Mouse (Mus musculus) hematopoietic stem cell, adult 5-6 weeks (primary cell): ENCODE results near the gene Wdr1. TPM values are rescaled to one million over a fixed set of nuclear protein-coding genes. Genes with fewer than 3 reads are reported as not detected.

ENCODE experiments used
- ATAC-seq, 2 experiments: fragments of 125-278 bp in 1 of 2; replicated peaks in 1 of 2; 2 replicates each; pipeline ENCODE4 v1.8.0; 2016 to 2017; ENCODE audit warnings: inconsistent platforms in 2 of 2, mild to moderate bottlenecking in 2 of 2, moderate number of reproducible peaks in 2 of 2, low read depth in 1 of 2, moderate TSS enrichment in 1 of 2; ENCODE audit not compliant: low FRiP score in 2 of 2, poor library complexity in 2 of 2, severe bottlenecking in 2 of 2, insufficient read depth in 1 of 2, low TSS enrichment in 1 of 2
- total RNA-seq: library from RNA; stranded (forward); fragments of 172-1452, 232-1000 nt; gene quantifications from 2 replicates; pipeline ENCODE4 v1.2.3, GENCODE M21; 2017

Wdr1 gene
- total RNA-seq, 1 experiment from 2014 or later, result 175 TPM

GRCm38 (mm10) chr5:38552615-38553014, 10.4 kb downstream of the Wdr1 start:
- no peak for ATAC-seq

GRCm38 (mm10) chr5:38550221-38550768, 12.7 kb downstream of the Wdr1 start:
- no peak for ATAC-seq

- ATAC-seq, result no peak
Observed at GRCm38 (mm10) chr5:38549461-38549909, 13.5 kb downstream of the Wdr1 start.

- no peak for ATAC-seq
Observed at GRCm38 (mm10) chr5:38547375-38547774, 15.6 kb downstream of the Wdr1 start.

- no peak for ATAC-seq
Observed at GRCm38 (mm10) chr5:38544423-38545415, 18.3 kb downstream of the Wdr1 start.

GRCm38 (mm10) chr5:38543496-38544217, 19.4 kb downstream of the Wdr1 start:
- ATAC-seq, result no peak

- ATAC-seq, result no peak
Observed at GRCm38 (mm10) chr5:38541728-38542127, 21.3 kb downstream of the Wdr1 start.

- ATAC-seq, result no peak
Observed at GRCm38 (mm10) chr5:38540898-38541297, 22.1 kb downstream of the Wdr1 start.

- no peak for ATAC-seq
Observed at GRCm38 (mm10) chr5:38538508-38538907, 24.5 kb downstream of the Wdr1 start.

GRCm38 (mm10) chr5:38537845-38538244, 25.2 kb downstream of the Wdr1 start:
- no peak for ATAC-seq

GRCm38 (mm10) chr5:38536822-38537221, 26.2 kb downstream of the Wdr1 start:
- ATAC-seq, result no peak

- ATAC-seq, result no peak
Observed at GRCm38 (mm10) chr5:38532084-38532483, 30.9 kb downstream of the Wdr1 start.

- ATAC-seq, result peak; percentile 39 to 63; a peak in 2 of 4 replicates
Observed at GRCm38 (mm10) chr5:38529724-38530428, 33.1 kb downstream of the Wdr1 start.

- no peak for ATAC-seq
Observed at GRCm38 (mm10) chr5:38522977-38523376, 40.0 kb downstream of the Wdr1 start.

GRCm38 (mm10) chr5:38520838-38521237, 42.2 kb downstream of the Wdr1 start:
- no peak for ATAC-seq

- ATAC-seq, result peak; percentile 86 to 88
Observed at GRCm38 (mm10) chr5:38516267-38516666, 46.8 kb downstream of the Wdr1 start.

GRCm38 (mm10) chr5:38512991-38513390, 50.0 kb downstream of the Wdr1 start:
- ATAC-seq, result no peak
